Mouse (Mus musculus) cerebellum, postnatal 14 days (tissue): ENCODE data around the gene Gm3676.
"Not testable (repeated sequence)": the region's sequence is repeated elsewhere in the genome, so short reads cannot be mapped to it uniquely, and the experiment has no call there.

Experiments used
- DNase-seq, 2 experiments: peaks; one replicate each; pipeline ENCODE4 v3.0.0; 2021; ENCODE audit warnings: mixed read lengths in 2 of 2

Gene Gm3676

DNA sequence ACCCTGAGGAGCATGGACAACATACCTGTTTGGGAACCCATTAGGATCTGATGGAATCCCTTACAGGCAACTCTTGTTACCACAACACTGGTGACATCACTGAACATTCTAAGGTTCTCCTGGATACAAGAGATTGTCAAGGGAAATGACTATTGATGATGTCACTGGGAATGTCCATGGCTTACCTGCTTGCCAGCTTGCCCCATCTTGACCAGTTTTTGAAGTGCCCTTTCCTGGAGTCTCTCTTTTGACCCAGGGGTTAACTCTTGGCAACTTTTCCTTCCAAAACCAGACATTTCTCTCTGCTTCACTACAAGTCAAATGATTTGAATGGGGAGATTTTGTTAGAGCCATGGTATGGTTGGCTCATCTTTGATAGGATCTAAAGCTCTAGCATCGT lies at the start of gene Gm3676:
TSS of gene Gm3676 (minus strand) at position 101 of the 400 bp plus-strand sequence.
- DNase-seq: not testable (repeated sequence)

DNA sequence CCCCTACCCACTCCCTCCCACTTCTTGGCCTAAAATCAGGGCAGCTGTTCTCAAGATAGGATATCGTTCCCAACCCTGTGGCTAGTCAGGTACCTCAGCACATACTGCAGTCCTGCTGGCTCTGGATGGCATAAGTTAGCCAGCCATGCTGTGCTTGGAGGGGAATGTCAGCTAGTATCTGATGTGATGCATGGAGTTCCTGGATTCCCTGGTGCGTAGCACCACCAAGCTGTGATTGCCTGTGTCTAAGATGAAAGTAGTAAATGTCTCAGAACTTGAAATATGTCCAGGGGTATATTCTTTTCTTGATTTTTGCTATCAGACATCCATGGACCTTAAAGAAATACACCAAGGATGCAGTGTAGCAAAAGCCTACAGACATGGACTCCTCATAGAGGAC lies 1.9 kb upstream of the Gm3676 start:
- not testable (repeated sequence) for DNase-seq

DNA sequence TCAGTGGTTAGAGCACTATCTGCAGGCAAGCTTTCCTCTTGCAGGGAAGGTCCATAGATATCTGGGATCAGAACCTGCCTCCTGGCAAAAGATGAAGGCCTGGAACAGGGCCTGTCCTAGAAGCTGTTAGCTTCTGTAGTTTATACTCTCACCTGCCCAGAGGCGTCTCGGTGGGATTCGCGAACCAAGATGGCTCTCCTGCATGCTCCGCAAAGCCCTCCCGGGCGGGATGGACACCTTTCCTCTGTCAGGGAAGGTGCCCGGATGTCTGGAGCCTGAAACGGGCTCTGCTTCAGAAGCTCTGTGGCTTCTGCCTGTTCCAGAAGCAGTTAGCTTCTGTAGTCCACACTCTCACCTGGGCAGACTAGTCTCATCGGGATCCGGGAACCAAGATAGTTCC lies 16.1 kb downstream of the Gm3676 start:
- not testable (repeated sequence) for DNase-seq

DNA sequence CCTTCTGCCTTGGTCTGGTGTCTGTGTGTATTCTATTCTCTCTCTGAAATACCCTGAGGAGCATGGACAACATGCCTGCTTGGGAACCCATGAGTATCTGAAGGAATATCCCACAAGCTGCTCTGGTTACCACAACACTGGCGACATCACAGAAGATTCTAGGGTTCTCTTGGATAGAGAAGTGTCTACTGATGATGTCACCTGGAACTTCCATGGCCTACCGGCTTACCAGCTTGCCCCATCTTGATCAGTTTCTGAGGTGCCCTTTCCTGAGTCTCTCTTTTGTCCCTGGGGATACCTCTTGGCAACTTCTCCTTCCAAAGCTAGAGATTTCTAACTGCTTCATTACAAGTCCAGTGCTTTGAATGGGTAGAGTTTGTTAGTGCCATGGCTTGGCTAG lies 21.8 kb downstream of the Gm3676 start, which contains the start of gene Gm3072:
TSS of gene Gm3072 (minus strand) at position 101 of the 400 bp plus-strand sequence.
- DNase-seq: not testable (repeated sequence)

DNA sequence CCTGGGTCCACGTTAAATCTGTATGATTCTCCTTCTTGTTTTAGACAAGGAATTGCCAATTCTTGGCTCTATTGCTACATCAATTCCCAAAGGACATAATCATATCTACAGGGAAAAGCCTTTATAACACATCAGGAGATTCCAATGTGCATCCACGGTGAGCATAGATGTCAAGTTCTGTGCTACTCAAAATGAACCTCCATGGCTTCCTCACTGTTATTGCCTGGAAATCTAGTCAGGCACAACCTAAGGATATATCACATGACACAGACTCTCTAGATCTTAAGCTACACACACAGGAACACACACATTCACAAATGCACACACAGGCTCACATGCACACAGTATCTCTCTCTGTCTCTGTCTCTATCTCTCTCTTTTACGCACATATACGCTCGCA lies 23.8 kb downstream of the Gm3676 start:
- DNase-seq: not testable (repeated sequence)

DNA sequence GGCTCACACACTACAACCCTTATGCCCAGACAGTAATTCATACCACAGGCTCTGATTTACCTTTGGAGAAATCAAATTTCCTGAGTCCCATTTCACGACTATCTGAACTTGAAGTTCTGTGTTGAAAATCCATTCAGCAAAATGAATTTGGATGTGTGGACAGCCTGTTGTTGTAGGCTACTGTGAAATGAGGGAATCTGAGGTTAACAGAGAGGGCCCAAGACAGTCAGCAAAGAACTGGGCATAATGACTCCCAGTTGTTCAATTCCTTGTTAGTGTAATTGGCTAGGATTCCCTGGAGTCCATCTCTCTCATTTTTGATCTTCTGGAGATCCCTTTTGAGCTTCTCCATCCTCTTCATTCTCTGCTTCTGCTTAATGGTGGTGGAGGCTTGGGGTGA lies 35.6 kb downstream of the Gm3676 start:
- DNase-seq: not testable (repeated sequence)

DNA sequence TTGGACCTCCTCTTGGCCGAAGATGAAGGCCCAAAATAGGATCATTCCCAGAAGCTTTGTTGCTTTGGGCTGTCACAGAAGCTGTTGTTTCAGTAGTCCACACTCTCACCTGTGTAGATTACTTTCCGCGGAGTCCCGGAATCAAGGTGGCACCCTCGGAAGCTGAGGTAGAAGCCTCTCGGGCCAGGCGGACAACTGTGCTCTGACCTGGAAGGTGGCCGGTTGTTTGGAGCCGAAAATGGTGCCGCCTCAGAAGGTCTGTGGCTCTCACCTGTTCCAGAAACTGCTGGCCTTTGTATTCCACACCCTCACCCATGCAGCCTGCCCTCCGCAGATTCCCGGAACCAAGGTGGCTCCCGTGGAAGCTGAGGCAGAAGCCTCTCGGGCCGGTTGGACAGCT lies 45.4 kb downstream of the Gm3676 start:
- DNase-seq: not testable (repeated sequence)
